Mouse (Mus musculus) ES-CJ7 (cell line): ENCODE measurements around the gene Gm7980.
"Not testable (repeated sequence)": the region's sequence is repeated elsewhere in the genome, so short reads cannot be mapped to it uniquely, and the experiment has no call there.

Experiments
- DNase-seq: peaks from one replicate; pipeline ENCODE4 v3.0.0; 2011; ENCODE audit warnings: low read depth, low spot score

Gm7980 gene

DNA sequence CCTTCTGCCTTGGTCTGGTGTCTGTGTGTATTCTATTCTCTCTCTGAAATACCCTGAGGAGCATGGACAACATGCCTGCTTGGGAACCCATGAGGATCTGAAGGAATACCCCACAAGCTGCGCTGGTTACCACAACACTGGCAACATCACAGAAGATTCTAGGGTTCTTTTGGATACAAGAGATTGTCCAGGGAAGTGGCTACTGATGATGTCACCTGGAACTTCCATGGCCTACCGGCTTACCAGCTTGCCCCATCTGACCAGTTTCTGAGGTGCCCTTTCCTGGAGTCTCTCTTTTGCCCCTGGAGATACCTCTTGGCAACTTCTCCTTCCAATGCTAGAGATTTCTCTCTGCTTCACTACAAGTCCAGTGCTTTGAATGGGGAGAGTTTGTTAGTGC is at the start of gene Gm7980:
Gene Gm7980 (minus strand): TSS at position 101 of the 400 bp plus-strand sequence.
- not testable (repeated sequence) for DNase-seq

DNA sequence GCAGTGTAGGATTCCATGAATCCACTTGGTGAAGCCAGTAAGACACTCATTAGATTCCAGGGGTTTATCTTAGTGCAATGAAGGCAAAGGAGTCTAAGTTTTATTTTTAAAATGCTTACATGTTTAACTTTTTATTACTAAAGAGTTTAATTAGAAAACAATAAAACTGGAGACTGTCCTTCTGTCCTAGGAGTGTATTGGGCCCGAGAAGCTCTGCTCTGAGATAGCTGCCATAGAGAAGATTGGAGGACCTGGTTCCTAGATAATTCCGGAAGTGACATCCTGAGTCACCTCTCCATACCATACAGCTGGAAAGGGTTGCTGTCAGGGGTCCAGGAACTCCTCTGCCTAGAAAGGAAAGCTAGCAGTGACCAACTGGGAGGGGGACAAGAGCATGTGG is 36.6 kb upstream of the Gm7980 start, which contains the start of gene 1700024B05Rik:
Gene 1700024B05Rik (plus strand): TSS at position 301 of the 400 bp plus-strand sequence.
- DNase-seq: not testable (repeated sequence)

DNA sequence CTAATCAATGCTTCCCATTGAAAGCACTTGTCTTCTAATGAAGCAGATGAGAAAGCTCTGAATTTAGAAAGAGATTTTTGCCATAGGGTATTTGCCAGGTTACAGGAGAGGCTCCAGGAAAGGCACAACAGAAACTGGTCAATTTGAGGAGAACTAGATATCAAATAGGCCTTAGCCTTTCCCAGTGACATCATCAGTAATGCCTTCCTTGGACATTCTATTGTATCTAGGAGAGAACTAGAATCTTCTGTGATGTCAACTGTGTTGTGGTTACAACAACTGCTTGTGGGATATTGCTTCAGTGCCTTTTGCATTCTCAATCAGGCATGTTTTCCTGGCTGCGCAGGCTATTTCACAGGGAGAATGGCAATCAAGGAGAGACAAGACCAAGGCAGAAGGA is 17.6 kb upstream of the Gm7980 start, which contains the start of gene 1700049E17Rik1:
Gene 1700049E17Rik1 (plus strand): TSS at position 301 of the 400 bp plus-strand sequence.
- DNase-seq: not testable (repeated sequence)
